Mouse (Mus musculus) lung, adult 10 weeks (tissue): ENCODE measurements around the gene Scand1. TPM values are rescaled to one million over a fixed set of nuclear protein-coding genes. Genes with fewer than 3 reads are reported as not detected.

ENCODE experiments used
- polyA plus RNA-seq: library from polyadenylated mRNA; stranded (reverse); fragments of 350-450 nt; fragmentation: Illumina TruSeq; extraction: RNeasy Lipid Tissue Mini Kit (QIAGEN cat#74804); gene quantifications from one replicate; pipeline ENCODE4 v1.2.3, GENCODE M21; 2014; ENCODE audit warnings: low read depth, low replicate concordance; ENCODE audit not compliant: insufficient read depth

Gene Scand1
- 42.7 TPM for polyA plus RNA-seq

DNA sequence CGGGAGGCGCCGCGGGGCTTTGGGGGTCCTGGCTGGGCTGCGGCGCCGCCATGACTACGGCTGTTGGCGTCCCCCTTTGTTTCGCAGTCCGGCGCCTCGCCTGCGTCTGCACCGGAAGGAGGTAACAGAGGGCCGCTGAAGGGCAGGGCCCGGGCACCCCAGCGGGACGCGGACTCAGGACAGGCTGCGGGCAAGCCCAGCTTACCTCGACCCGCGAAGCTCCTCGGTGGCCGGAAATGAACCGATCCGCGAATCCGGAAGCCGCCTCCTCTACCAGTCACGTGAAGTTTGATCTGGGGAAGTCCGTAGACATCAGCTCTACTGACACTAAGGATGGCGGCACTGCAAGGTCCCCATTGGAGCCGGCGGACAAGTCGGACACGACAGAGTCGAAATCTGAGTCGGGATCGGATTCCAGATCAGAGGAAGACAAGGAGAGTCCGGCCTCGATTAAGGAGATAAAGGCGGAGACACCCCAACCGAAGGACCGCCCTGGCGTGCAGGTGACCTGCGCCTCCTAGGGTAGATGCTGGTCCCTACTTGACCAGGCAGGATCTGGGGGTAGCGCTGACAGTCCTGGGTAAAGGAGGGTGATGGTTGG lies at the start of gene Scand1, which contains the start of gene Cnbd2:
Gene Scand1, minus strand, starts transcription at position 408 of the 601 bp plus-strand sequence.
Gene Cnbd2, plus strand, starts transcription at position 3 of the 601 bp plus-strand sequence.

Other genes starting within 250 kb of the Scand1 start
- 0.41 TPM for gene Spag4, start 247.5 kb downstream of the Scand1 start, polyA plus RNA-seq
- 17.9 TPM for gene Cpne1, start 200.7 kb downstream of the Scand1 start, polyA plus RNA-seq
- gene Rbm12, start 200.7 kb downstream of the Scand1 start, polyA plus RNA-seq: 5.4 TPM
- 1.5 TPM for gene Gm28036, start 185.6 kb downstream of the Scand1 start, polyA plus RNA-seq
- gene Romo1, start 168.7 kb downstream of the Scand1 start, polyA plus RNA-seq: 210 TPM
- 21.1 TPM for gene Nfs1, start 168.5 kb downstream of the Scand1 start, polyA plus RNA-seq
- gene Rbm39, start 132.5 kb downstream of the Scand1 start, polyA plus RNA-seq: 128 TPM
- gene Phf20, start 116.2 kb downstream of the Scand1 start, polyA plus RNA-seq: 6.3 TPM
- 2.6 TPM for gene Cnbd2, start 405 bp downstream of the Scand1 start, polyA plus RNA-seq
- gene Epb41l1, start 108.2 kb upstream of the Scand1 start, polyA plus RNA-seq: 6.2 TPM
- gene Aar2, start 234.9 kb upstream of the Scand1 start, polyA plus RNA-seq: 16.4 TPM